Mouse (Mus musculus) erythroid progenitor cell, adult 5-6 weeks (primary cell): ENCODE measurements around the gene Ndrg4. TPM values are rescaled to one million over a fixed set of nuclear protein-coding genes. Genes with fewer than 3 reads are reported as not detected.
A peak's percentile ranks its signal among the peaks of the same experiment; 100 is the strongest.

ENCODE experiments used
- ATAC-seq: replicated peaks from 2 replicates; pipeline ENCODE4 v1.8.0; 2016; ENCODE audit warnings: moderate number of reproducible peaks, mild to moderate bottlenecking, moderate TSS enrichment, inconsistent platforms; ENCODE audit not compliant: poor library complexity, low FRiP score, severe bottlenecking
- total RNA-seq, 2 experiments: library from RNA; stranded (forward) in 1 of 2; stranded (reverse) in 1 of 2; fragments of 150-400 nt in 1 of 2; fragments of 186-747, 209-891 nt in 1 of 2; gene quantifications; 2 replicates each; pipeline versions ENCODE4 v1.2.3 to v1.2.4; 2015 to 2017; ENCODE audit warnings: low replicate concordance in 2 of 2

The Ndrg4 gene
- total RNA-seq, 2 experiments from 2014 or later, result not detected

DNA sequence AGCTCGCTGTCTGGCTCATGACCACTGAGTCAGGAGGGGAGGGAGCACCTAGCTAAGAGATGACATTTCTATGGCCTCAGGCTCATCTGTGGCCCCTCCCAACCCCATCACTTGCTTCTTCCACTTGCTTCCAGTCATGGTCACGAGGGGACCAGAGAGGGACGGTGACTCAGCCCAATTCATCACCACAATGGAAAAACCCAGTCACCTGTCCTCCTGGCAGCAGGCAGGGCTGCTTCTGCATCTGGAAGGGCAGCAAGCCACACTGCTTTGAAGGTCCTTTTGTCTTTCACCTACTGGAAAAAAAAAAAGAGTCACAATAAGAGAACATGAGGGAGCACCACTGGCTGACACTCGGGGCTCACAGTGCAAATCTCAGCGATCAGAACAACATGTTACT is 4.0 kb upstream of the Ndrg4 start:
- no peak for ATAC-seq

GRCm38 (mm10) chr8:95677591-95678023 is 827 bp downstream of the Ndrg4 start:
- no peak for ATAC-seq

GRCm38 (mm10) chr8:95678024-95678611 is 1.3 kb downstream of the Ndrg4 start:
- no peak for ATAC-seq

GRCm38 (mm10) chr8:95688073-95688672 is 11.4 kb downstream of the Ndrg4 start:
- no peak for ATAC-seq

DNA sequence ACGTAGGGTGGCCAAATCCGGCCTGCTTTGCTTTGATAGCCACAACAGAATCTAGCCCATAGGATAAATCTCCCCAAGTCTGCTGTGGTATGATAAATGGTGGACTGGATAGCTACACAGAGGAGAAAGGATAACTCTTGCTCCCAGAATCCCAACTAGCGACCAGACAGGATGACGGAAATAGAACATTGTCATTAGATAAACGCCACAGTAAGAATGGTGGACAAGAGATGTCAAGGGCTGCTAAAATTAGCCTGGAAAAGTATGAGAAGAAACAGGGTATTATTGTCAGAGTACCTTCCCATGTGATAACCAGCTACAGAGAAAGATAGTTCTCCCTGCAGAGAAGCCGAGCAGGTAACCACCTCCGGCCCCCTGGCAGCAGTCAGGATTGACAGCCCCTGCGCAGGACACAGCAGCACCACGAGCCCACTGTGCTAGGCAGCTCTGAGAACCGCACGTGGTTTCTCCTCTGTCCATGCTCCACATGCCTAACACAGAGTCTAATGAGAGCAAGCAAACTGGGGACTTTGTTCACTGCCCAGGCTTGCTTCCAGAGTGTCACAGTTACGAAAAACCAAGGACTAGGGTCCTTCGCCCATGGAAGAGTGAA is 14.3 kb downstream of the Ndrg4 start:
- ATAC-seq, result no peak

GRCm38 (mm10) chr8:95694631-95695030 is 17.9 kb downstream of the Ndrg4 start:
- no peak for ATAC-seq

GRCm38 (mm10) chr8:95696661-95697060 is 19.9 kb downstream of the Ndrg4 start:
- ATAC-seq, result no peak

- ATAC-seq, result peak; percentile 53; the same call in 1 of the 2 replicates
Observed at GRCm38 (mm10) chr8:95697128-95697527, 20.3 kb downstream of the Ndrg4 start.

- ATAC-seq, result no peak
Observed at GRCm38 (mm10) chr8:95698179-95698578, 21.4 kb downstream of the Ndrg4 start.

GRCm38 (mm10) chr8:95700282-95700681 is 23.5 kb downstream of the Ndrg4 start:
- ATAC-seq, result no peak

DNA sequence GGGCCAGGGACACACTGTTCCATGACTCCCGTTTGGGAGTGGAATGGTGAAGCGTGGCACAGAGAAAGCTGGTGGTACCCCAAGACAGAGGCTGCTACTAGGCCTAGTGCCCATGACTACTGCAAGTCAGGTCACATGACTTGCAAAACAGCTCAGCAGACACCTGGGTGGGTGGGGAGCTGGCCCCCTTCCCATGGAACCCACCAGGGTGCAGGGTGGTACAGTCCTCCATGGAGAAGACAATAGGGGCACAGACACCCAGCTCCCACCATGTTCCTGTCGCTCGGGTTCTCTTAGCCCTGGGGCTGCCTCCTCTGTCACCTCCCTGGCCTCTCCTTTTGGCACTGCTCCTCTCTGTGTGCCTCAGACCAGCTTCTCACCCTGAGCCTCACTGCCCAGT is 25.0 kb downstream of the Ndrg4 start:
- ATAC-seq, result no peak

- no peak for ATAC-seq
Observed at GRCm38 (mm10) chr8:95702480-95703446, 26.0 kb downstream of the Ndrg4 start.

GRCm38 (mm10) chr8:95703461-95704260 is 26.9 kb downstream of the Ndrg4 start:
- ATAC-seq, result no peak

DNA sequence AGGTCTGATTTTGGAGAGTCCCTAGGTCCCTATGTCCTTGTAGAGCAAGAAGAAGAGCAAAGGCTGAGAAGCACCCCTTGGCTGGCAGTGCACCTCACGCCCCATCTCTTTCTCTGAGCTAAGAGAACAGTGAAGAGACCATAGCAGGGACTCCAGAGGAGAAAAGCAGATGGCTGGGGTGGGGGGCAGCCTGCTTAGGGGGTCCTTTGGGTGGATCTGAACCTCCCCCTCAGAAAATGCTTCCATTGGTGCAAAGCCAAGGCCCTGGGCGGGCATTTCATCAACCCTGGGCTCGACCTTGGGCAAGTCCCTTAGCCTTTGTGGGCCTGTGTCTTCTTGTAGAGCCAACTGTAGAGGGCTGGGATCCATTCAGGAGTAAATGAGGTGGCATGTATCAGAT is 27.8 kb downstream of the Ndrg4 start:
- ATAC-seq, result no peak

- ATAC-seq, result no peak
Observed at GRCm38 (mm10) chr8:95709579-95709978, 32.8 kb downstream of the Ndrg4 start.

DNA sequence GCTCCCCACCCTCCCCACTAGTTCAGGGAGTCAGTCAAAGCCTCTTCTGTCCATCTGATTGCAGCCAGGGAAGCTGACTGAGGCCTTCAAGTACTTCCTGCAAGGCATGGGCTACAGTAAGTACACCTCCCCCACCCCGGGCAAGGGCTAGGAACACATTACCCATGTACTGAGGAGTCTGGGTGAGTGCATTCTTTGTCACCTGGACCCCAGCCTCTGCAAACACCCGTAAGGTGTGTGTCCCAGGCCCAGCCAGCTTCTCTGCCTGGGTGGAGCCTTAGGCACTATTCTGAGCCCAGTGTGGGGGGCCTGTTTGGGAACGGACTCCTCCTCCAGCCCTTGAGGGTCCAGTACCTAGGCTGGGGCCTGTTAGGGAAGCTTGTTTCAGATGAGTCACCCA is 34.2 kb downstream of the Ndrg4 start:
- ATAC-seq, result no peak

- ATAC-seq, result no peak
Observed at GRCm38 (mm10) chr8:95712395-95712794, 35.6 kb downstream of the Ndrg4 start.

GRCm38 (mm10) chr8:95713100-95714010 is 36.6 kb downstream of the Ndrg4 start:
- ATAC-seq, result peak; percentile 69
